Mouse (Mus musculus) heart, postnatal 14 days (tissue): ENCODE data around the gene Metap1. TPM values are rescaled to one million over a fixed set of nuclear protein-coding genes. Genes with fewer than 3 reads are reported as not detected.
"Not testable (repeated sequence)": the region's sequence is repeated elsewhere in the genome, so short reads cannot be mapped to it uniquely, and the experiment has no call there.

Experiments
- DNase-seq, 2 experiments: peaks; one replicate each; pipeline ENCODE4 v3.0.0; 2021 to 2022
- intact Hi-C: fragments of 180-260 bp; cut with DNase I; formaldehyde crosslinking; loops from one replicate; pipeline ENCODE4 v1.15.1; 2025
- total RNA-seq, 2 experiments: library from RNA; stranded (reverse); gene quantifications; 2 replicates each; pipeline ENCODE4 v1.2.3; 2021

Gene Metap1
- total RNA-seq, 2 experiments from 2014 or later = 39.6 to 42.6 TPM

GRCm38 (mm10) chr3:138509581-138509980, 20.3 kb upstream of the Metap1 start:
- DNase-seq = no peak
- intact Hi-C loops = loop anchor here (5.0 kb wide), 2 partner anchors 113 to 398 kb away; no protein-coding TSS in a partner anchor

- peak; percentile 15 to 55 for DNase-seq
- intact Hi-C loops = loop anchor here (5.0 kb wide), 2 partner anchors 116 to 401 kb away; no protein-coding TSS in a partner anchor
These were observed 17.4 kb upstream of the Metap1 start for GRCm38 (mm10) chr3:138506749-138507148.

DNA sequence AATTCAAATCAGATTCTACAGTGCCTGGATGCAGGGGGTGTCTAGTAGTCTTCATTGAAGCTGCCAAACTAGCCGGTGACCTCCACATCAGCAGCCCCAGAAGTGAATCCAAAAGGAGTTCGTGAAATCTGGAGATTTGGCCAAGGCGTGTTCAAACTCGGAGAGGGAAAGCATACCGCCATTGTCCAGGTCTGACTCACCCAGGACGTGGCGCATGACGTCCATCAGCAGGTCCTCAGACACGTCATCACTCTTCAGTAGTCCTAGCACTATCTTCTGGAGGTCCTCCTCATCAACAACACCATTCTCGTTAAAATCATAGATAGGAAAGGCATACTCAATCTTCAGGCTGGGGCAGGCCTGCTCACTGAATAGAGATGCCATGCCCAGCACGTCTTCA, 14.4 kb upstream of the Metap1 start:
- intact Hi-C loops = no loop called here
- no peak for DNase-seq

- no peak for DNase-seq
- intact Hi-C loops = no loop called here
These were observed 10.8 kb upstream of the Metap1 start for GRCm38 (mm10) chr3:138499854-138500740.

DNA sequence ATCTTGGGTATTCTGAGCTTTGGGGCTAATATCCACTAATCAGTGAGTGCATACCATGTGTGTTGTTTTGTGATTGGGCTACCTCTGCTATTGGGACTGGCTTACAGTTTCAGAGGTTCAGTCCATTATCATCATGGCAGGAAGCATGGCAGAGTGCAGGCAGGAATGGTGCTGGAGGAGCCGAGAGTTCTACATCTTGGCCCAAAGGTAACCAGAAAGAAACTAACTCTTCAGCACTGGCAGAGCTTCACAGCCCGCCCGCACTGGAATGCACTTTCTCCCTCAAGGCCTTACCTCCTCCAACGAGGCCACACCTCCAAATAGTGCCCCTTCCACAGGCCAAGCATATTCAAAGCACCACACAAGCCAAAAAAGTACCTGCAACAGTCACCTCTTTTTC, 9.4 kb upstream of the Metap1 start:
- no peak for DNase-seq
- intact Hi-C loops = no loop called here

GRCm38 (mm10) chr3:138495166-138496145, 6.1 kb upstream of the Metap1 start:
- intact Hi-C loops = no loop called here

DNA sequence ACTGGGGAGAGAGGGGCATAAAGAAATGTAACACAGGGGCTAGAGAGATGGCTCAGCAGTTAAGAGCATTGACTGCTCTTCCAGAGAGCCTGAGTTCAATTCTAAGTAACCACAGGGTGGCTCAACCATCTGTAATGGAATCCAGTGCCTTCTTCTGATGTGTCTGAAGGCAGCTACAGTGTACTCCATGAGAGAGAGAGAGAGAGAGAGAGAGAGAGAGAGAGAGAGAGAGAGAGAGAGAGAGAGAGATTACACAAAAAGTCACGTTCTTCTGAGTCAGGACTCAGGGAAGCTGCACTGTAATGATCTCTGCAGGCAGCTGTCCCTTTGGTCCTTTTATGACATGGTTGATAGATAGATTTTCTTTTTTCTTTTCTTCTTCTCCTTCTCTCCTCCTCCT, 5.2 kb upstream of the Metap1 start:
- intact Hi-C loops = no loop called here
- no peak for DNase-seq

More at GRCm38 (mm10) chr3:138495166-138496145, 6.1 kb upstream of the Metap1 start:
- DNase-seq = no peak

- intact Hi-C loops = no loop called here
- DNase-seq = no peak
These were observed 4.4 kb upstream of the Metap1 start for GRCm38 (mm10) chr3:138493668-138494067.

DNA sequence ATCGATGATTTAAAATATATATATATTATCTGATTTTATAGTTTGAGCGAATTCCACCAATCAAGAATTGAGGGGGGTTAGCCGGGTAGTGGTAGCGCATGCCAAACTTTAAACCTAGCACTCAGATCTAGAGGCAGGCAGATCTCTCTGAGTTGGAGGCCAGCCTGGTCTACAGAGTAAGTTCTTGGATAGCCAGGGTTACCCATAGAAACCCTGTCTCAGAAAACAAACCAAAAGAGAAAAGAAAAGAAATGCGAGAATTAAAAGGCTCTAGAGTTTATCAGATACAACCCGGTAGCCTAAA, 671 bp upstream of the Metap1 start:
- DNase-seq = no peak
- intact Hi-C loops = no loop called here

DNA sequence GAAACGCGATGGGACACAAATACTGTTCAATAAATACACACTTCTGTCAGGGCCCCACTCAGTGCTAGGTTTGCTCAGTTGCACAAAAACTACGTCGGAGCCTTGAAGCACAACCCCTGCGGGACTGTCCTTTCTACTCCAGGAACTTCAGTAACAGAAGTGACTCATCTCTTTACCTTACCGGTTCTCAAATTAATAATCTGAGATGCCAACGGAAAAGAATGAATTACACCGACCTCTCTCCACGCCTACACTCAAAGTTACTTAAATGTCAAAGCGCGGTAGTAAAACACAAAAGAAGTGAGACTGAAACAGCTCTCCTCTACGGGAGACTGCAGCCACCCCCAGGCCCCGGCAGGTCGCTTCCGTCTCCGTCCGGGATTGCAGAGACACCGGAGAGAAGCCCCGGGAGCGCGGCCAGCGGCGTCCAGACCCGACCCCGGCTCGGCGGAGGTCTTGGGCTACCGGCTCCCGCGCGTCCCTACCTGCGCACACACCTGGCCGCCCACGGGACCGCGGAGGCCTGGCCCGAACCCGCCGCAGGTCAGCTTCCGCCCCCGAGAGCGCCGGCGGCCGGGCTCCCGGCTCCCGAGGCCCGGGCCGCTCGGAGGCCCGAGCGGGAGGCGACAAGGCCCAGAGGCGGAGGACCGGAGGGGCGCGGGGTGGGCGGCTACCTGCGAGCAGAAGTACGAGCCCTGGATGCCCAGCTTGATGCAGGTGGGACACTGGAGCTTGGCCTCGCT, 560 bp downstream of the Metap1 start:
- intact Hi-C loops = loop anchor here (2.0 kb wide), 1 partner anchor 38 kb away; the partner anchor contains the start of gene Eif4e
- DNase-seq = no peak

GRCm38 (mm10) chr3:138483240-138483639, 6.1 kb downstream of the Metap1 start:
- intact Hi-C loops = no loop called here
- DNase-seq = no peak

DNA sequence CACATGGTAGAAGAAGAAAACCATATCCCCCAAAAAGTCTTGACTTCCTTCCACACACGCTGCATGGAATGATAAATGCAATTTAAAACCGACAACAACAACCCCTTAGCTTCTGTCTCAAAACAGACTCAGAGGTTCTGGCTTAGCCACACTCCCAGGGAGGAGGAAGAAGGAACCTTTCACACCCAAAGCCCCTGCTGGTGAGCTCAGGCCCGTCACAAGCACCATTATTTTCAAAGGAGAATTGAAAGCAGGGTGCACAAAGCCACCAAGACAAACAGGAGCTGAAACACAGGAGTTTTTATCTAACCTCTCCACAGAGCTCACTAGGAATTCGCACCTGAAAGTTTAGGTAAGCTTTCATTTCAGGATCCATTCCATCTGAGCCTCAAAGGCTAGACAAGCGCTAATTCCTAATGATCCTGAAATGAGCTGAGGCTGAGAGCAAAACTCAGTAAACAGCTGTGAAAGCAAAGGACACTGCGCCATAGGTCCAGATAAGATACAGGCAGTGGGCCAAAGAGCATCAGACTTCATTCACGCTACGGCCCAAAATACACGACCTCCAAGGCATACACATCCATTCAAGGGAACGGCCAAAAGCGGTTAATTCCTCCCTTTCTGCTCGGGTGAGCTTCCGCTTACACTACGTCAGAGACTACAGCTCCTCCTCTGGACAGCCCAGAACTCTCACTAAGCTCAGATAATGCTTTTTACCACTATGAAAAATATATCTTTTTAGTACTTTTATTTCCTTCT, 7.6 kb downstream of the Metap1 start:
- peak in 1 of 2 experiments; percentile 17 for DNase-seq
- intact Hi-C loops = no loop called here

- DNase-seq = no peak
- intact Hi-C loops = no loop called here
These were observed 9.8 kb downstream of the Metap1 start for GRCm38 (mm10) chr3:138479489-138479888.

DNA sequence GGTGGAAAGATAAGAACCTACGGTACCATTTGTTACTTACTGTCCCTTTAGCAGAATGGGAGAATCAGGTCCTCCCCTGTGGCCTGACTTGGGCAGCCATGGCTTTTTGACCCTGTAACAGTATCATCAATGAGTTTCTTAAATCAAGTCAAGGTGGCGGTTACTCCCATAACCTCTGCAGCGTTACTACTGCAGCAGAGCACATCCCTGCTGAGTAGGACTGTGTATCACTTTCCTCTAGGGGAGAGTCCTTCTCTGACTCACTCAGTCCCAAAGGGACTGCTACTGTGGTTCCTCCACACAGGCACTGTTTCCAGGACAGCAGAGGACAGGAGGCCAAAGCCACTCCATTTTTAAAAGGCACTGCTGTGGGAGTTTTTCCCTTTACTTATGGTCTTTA, 18.2 kb downstream of the Metap1 start:
- DNase-seq = no peak
- intact Hi-C loops = no loop called here

DNA sequence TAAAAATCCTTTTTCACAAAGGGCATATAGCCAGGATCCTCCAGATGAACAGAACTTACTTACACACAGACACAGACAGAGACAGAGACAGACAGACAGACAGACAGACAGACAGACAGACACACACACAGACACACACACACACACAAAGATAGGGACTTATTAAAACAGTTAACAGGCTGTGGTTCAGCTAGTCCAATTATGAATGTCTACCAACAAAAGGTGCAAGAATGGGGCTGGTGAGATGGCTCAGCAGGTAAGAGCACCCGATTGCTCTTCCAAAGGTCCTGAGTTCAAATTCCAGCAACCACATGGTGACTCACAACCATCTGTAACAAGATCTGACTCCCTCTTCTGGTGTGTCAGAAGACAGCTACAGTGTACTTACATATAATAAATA, 22.7 kb downstream of the Metap1 start:
- intact Hi-C loops, DNase-seq: not testable (repeated sequence)

- intact Hi-C loops = no loop called here
These were observed 24.7 kb downstream of the Metap1 start for GRCm38 (mm10) chr3:138464573-138465147.

DNA sequence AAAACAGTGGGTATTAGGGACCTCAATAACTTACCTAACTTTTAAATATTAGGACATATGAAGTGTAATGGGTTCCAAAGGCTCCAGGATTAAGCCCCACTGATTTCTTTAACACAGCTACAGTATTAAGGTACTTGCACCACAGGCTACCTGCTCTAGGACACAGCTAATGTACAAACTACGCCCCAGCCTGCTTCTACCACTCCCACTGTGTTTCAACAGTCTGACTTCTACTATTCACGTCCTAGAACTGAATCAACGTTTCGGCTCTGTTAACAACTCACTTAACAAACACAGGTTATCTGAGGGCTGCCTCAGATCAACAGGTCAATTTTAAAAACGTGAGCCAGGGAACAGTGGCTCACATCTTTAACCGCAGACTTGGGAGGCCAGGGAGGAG, 25.5 kb downstream of the Metap1 start:
- intact Hi-C loops = no loop called here
- no peak for DNase-seq

More at GRCm38 (mm10) chr3:138464573-138465147, 24.7 kb downstream of the Metap1 start:
- DNase-seq = no peak

DNA sequence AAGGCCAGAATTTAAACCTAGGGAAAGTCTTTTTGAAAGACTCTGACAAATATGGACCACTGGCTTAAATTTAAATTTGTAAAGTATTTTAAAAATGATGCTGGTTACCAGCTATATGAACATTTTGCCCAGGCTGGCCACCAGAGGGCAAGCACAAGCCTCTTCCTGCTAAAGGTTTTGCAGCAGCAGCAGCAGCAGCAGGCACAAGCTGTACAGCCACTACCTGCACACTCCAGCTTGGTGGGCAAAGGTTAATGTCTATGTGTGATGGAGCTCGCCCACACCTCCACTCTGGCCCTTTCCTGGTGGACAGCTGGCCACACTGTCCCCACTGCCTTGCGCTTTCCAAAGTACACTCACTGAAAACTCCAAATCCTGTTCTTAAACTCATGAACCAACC, 26.2 kb downstream of the Metap1 start:
- peak in 1 of 2 experiments; percentile 42 for DNase-seq
- intact Hi-C loops = no loop called here

GRCm38 (mm10) chr3:138461832-138462231, 27.5 kb downstream of the Metap1 start:
- no peak for DNase-seq
- intact Hi-C loops = no loop called here
